Mouse (Mus musculus): ENCODE measurements around the gene Olfr46. TPM values are rescaled to one million over a fixed set of nuclear protein-coding genes. Genes with fewer than 3 reads are reported as not detected.
"Not testable (repeated sequence)": the region's sequence is repeated elsewhere in the genome, so short reads cannot be mapped to it uniquely, and the experiment has no call there.

Gene Olfr46
- total RNA-seq (2022) = not detected

- DNase-seq (ENCODE audit: low spot score) = not testable (repeated sequence)
Observed at GRCm38 (mm10) chr7:140600969-140601368, at the start of gene Olfr46. Gene Olfr46, plus strand, starts transcription at chr7:140601269.

DNA sequence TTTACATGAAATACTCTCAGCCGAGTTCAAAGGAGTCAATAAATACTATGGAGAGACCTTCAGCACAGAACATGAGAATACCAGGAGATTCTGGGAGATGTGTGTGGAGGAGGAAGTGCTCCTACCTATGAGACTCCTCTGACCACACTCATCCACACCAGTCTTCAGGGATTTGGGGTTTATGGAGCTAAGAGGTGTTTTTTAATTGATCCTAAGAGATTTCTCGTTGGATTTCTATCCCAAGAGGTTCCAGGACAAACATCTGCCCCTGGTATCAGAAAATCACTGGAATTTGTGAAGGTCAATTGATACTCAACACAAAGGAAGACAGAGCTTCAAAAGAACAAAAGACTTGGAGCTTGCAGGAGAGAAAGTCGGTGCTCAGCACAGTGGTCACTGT lies 33.5 kb upstream of the Olfr46 start, which contains the start of gene Olfr538:
TSS of gene Olfr538 (plus strand) at position 301 of the 400 bp plus-strand sequence.
- DNase-seq (ENCODE audit: low spot score) = no peak

GRCm38 (mm10) chr7:140628670-140629069 lies 27.6 kb downstream of the Olfr46 start, which contains the start of gene Olfr61:
Gene Olfr61, plus strand, starts transcription at chr7:140628970.
- DNase-seq (ENCODE audit: low spot score) = not testable (repeated sequence)

- DNase-seq (ENCODE audit: low spot score) = no peak
Observed at GRCm38 (mm10) chr7:140630559-140630958, 29.5 kb downstream of the Olfr46 start.

GRCm38 (mm10) chr7:140646152-140646551 lies 45.1 kb downstream of the Olfr46 start, which contains the start of gene Olfr53:
Gene Olfr53, plus strand, starts transcription at chr7:140646452.
- no peak for DNase-seq (ENCODE audit: low spot score)

DNA sequence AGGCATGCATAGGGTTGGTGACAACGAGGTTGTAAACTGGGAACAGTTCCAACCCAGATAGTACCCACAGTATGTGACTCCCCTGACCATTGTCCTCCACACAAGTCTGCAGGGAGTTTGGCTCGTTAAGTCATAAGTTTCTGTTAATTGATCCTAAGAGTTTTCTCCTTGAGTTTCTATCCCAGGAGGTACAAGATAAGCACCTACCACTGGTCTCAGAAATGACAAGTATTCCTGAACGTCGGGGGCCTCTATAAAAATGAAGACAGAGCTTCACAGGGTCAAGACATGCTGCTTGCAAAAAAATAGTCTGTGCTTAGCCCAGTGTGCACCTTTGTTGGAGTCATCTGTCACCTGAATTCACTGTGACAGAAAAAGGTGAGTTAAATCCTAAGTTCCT lies 58.6 kb downstream of the Olfr46 start, which contains the start of gene Olfr539:
TSS of gene Olfr539 (plus strand) at position 301 of the 400 bp plus-strand sequence.
- no peak for DNase-seq (ENCODE audit: low spot score)

Other genes with a start within 250 kb of the Olfr46 start
- not detected for gene Olfr60, start 239.6 kb upstream of the Olfr46 start, total RNA-seq (2022)
- gene Olfr530, start 224.9 kb upstream of the Olfr46 start, total RNA-seq (2022) = not detected
- gene Olfr531, start 198.4 kb upstream of the Olfr46 start, total RNA-seq (2022) = not detected
- not detected for gene Olfr532, start 179.6 kb upstream of the Olfr46 start, total RNA-seq (2022)
- gene Olfr533, start 137.9 kb upstream of the Olfr46 start, total RNA-seq (2022) = not detected
- gene Olfr535, start 117.1 kb upstream of the Olfr46 start, total RNA-seq (2022) = not detected
- gene Olfr536, start 93.9 kb upstream of the Olfr46 start, total RNA-seq (2022) = not detected
- not detected for gene Olfr538, start 33.4 kb upstream of the Olfr46 start, total RNA-seq (2022)
- not detected for gene Olfr61, start 27.7 kb downstream of the Olfr46 start, total RNA-seq (2022)
- not detected for gene Olfr53, start 45.2 kb downstream of the Olfr46 start, total RNA-seq (2022)
- gene Olfr539, start 58.7 kb downstream of the Olfr46 start, total RNA-seq (2022) = not detected
- gene Olfr45, start 80.7 kb downstream of the Olfr46 start, total RNA-seq (2022) = not detected
- not detected for gene Olfr541, start 96.0 kb downstream of the Olfr46 start, total RNA-seq (2022)
- gene Cyp2e1, start 162.5 kb downstream of the Olfr46 start, total RNA-seq (2022) = 1 to 10 TPM; 3.0 to 9.8 (median 4.0) TPM
- gene Syce1, start 186.6 kb downstream of the Olfr46 start, total RNA-seq (2022) = under 1 TPM in 1 of 4 experiments, not detected in 3; 0.28 TPM
- gene Zfp941, start 220.9 kb downstream of the Olfr46 start, total RNA-seq (2022) = under 1 TPM; 0.06 to 0.53 (median 0.30) TPM
- 1 to 10 TPM in 2 of 4 experiments, under 1 TPM in 2; 0.79 to 3.2 (median 1.4) TPM for gene Urah, start 233.7 kb downstream of the Olfr46 start, total RNA-seq (2022)
- gene Scgb1c1, start 244.3 kb downstream of the Olfr46 start, total RNA-seq (2022) = 10 to 100 TPM; 26.3 to 49.2 (median 37.1) TPM
- not detected for gene Odf3, start 246.5 kb downstream of the Olfr46 start, total RNA-seq (2022)

All from heart, adult 8-10 months (tissue).